Mouse (Mus musculus) ES-Bruce4 (cell line): ENCODE results near the gene Prpsap1.

Source experiments
- CTCF ChIP-seq: IDR thresholded peaks from one replicate; pipeline ENCODE4 v1.8.1; 2011; ENCODE audit warnings: low read depth, low read length
- EP300 ChIP-seq: IDR thresholded peaks from 2 replicates; pipeline ENCODE4 v1.6.1; 2011; ENCODE audit warnings: low read depth, low read length; ENCODE audit not compliant: insufficient read depth
- POLR2A ChIP-seq: IDR thresholded peaks from one replicate; pipeline ENCODE4 v1.8.1; 2011; ENCODE audit warnings: low read length; ENCODE audit not compliant: insufficient read depth

DNA sequence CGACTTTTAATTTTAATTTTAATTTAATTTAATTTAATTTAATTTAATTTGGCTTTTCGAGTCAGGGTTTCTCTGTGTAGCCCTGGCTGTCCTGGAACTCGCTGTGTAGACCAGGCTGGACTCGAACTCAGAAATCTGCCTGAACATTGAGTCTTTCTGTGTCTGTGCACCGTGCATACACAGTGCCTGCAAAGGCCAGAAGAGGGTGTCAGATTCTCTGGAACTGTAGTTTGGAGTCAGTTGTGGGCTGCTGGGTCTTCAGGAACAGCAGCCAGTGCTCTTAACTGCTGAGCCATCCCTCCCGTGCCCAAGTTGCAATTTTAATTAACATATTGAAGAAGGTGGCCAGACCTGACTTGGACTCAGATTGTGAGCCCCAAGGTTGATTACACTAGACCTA, 2.7 kb downstream of the Prpsap1 start:
- TF ChIP-seq CTCF (no peak), EP300 (no peak), POLR2A (no peak)
